Mouse (Mus musculus) lung, postnatal 0 days (tissue): Measurements from ENCODE around the gene Tmem117. TPM values are rescaled to one million over a fixed set of nuclear protein-coding genes. Genes with fewer than 3 reads are reported as not detected.

Experiments
- ATAC-seq: fragments of 200-750 bp; cut with Nextera tagmentation; 2 replicates; pipeline ENCODE4 v1.8.0; 2017; ENCODE audit warnings: moderate library complexity
- DNase-seq: peaks from one replicate; pipeline ENCODE4 v3.0.0-alpha.2; 2016; ENCODE audit warnings: low spot score
- H3K27ac ChIP-seq: fragments of 300-500 bp; sonication (generic); 2 replicates; pipeline ENCODE4 v1.5.1; 2014; ENCODE audit warnings: antibody characterized with exemption, mild to moderate bottlenecking, low read length, mixed read lengths
- H3K27me3 ChIP-seq: fragments of 300-500 bp; sonication (generic); replicated peaks from 2 replicates; pipeline ENCODE4 v1.6.1; 2014; ENCODE audit warnings: low read length, mixed read lengths; ENCODE audit not compliant: insufficient read depth
- H3K36me3 ChIP-seq: fragments of 300-500 bp; sonication (generic); 2 replicates; pipeline ENCODE4 v1.6.1; 2014; ENCODE audit warnings: low read length, mixed read lengths; ENCODE audit not compliant: insufficient read depth
- H3K4me1 ChIP-seq: fragments of 300-500 bp; sonication (generic); 2 replicates; pipeline ENCODE4 v1.6.1; 2014; ENCODE audit warnings: antibody characterized with exemption, low read depth, low read length, mixed read lengths; ENCODE audit not compliant: insufficient read depth
- H3K4me2 ChIP-seq: fragments of 300-500 bp; sonication (generic); replicated peaks from 2 replicates; pipeline ENCODE4 v1.6.1; 2014; ENCODE audit warnings: low read depth, mild to moderate bottlenecking, low read length, moderate library complexity, mixed read lengths
- H3K4me3 ChIP-seq: fragments of 300-500 bp; sonication (generic); 2 replicates; pipeline ENCODE4 v1.5.1; 2014; ENCODE audit warnings: low read depth, low read length
- H3K9ac ChIP-seq: fragments of 300-500 bp; sonication (generic); replicated peaks from 2 replicates; pipeline ENCODE4 v1.6.1; 2014; ENCODE audit warnings: low read depth, mild to moderate bottlenecking
- H3K9me3 ChIP-seq: fragments of 300-500 bp; sonication (generic); 2 replicates; pipeline ENCODE4 v1.6.1; 2016; ENCODE audit warnings: low read length, mixed read lengths
- CTCF ChIP-seq: IDR thresholded peaks from 2 replicates; pipeline ENCODE4 v1.5.1; 2016; ENCODE audit warnings: antibody characterized with exemption, mild to moderate bottlenecking
- EP300 ChIP-seq: IDR thresholded peaks from 2 replicates; pipeline ENCODE4 v1.6.1; 2016; ENCODE audit warnings: antibody characterized with exemption, mild to moderate bottlenecking, control low read depth
- WGBS: fragments of 180-500 bp; shearing (Covaris S2); extraction: QIAGEN DNeasy Blood & Tissue Kit; methylation state at CpG from one replicate; pipeline ENCODE4 v1.1.7; 2014; 5-methylcytosine and 5-hydroxymethylcytosine counted together
- polyA plus RNA-seq: library from polyadenylated mRNA; unstranded; fragments of >200 nt; fragmentation: Nextera tagmentation; extraction: Ambion mirVana; gene quantifications from 2 replicates; pipeline ENCODE4 v1.2.1, GENCODE M21; 2015

The Tmem117 gene
- polyA plus RNA-seq, 1 experiment from 2014 or later, result 3.3 TPM

DNA sequence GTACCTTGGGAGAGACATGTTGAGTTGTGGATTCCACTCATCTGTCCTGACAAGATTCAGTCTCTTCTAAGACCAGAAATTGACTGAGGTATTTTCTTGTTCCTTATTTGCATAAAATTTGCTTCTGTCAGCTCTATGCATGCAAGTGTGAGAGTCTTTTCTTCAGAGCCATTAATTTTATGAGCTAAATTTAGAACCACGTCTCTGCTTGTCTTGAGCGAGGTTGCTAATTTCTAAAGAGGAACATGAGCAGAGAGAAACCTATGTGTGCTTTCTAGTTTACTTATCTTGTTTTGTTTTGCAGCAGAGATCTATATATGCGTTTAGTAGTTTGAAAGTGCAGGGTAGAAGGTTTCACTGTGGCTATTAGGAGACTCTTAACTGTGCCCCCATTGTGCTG, 26.6 kb upstream of the Tmem117 start:
- DNase-seq, result no peak
- no peaks in the 10 kb centered on the region for H3K9me3 ChIP-seq
- no peak overlapping the region for H3K27ac ChIP-seq
- H3K4me1 ChIP-seq, result no peaks in the 10 kb centered on the region
- no peak overlapping the region for H3K9ac ChIP-seq
- no peak overlapping the region for H3K4me2 ChIP-seq
- TF ChIP-seq CTCF (no peak), EP300 (no peak)
- 0 out of 2 replicates have a peak, but pooled peaks cover 4% of the 10 kb centered on the region for H3K27me3 ChIP-seq
- WGBS, result 59% methylated on average over 3 of the region's 3 CpGs
- ATAC-seq, result no peak
- no peak overlapping the region for H3K4me3 ChIP-seq
- no peaks in the 10 kb centered on the region for H3K36me3 ChIP-seq

DNA sequence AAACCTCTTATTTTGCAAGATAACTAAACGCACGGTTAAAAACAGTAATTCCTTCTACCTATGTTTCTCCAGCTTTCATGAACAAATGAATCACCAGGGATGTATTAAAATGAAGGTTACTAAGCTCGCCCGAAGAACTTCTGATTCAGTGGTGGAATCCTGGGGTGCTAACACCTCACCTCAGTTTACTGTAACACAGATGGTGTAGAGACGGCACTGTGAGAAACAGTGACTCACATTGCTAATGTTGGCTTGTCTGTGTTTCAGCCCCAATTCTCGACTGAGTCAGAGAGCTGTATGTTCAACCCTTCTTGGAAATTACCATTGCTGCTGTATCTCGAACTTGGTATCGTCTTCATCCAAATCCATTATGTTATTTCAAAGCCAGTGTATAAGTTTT, 21.3 kb upstream of the Tmem117 start:
- 90% methylated on average over 8 of the region's 8 CpGs for WGBS
- 0 out of 2 replicates have a peak, but pooled peaks cover 4% of the 10 kb centered on the region for H3K27me3 ChIP-seq
- H3K9me3 ChIP-seq, result no peaks in the 10 kb centered on the region
- no peak for ATAC-seq
- TF ChIP-seq EP300 (no peak), CTCF (no peak)
- H3K4me2 ChIP-seq, result no peak overlapping the region
- no peak overlapping the region for H3K27ac ChIP-seq
- no peaks in the 10 kb centered on the region for H3K4me1 ChIP-seq
- H3K9ac ChIP-seq, result no peak overlapping the region
- H3K36me3 ChIP-seq, result no peaks in the 10 kb centered on the region
- no peak for DNase-seq
- H3K4me3 ChIP-seq, result no peak overlapping the region

DNA sequence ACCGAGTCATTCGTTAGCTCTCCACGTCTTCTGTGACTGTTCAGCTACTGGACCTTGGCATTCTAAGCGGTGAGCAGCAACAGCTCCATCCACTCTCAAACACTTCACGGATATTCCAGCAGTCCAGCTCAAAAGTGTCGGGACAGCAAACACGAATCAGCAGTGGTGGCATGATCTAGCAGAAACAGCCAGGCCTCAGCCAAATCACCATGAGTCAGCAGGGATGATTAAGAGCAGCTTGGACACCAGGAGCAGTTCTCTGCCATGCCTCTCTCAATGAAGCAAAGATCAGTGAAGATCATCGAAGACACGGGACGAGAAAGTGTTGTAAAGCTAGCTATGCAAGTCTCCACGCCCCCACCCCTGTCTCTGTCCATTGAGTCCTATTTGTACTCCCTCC, 13.0 kb upstream of the Tmem117 start:
- WGBS, result 81% methylated on average over 11 of the region's 11 CpGs
- DNase-seq, result no peak
- TF ChIP-seq EP300, result no peak
- TF ChIP-seq CTCF, result no peak
- no peaks in the 10 kb centered on the region for H3K27me3 ChIP-seq
- no peak overlapping the region for H3K27ac ChIP-seq
- H3K4me3 ChIP-seq, result no peak overlapping the region
- H3K4me1 ChIP-seq, result no peaks in the 10 kb centered on the region
- H3K9me3 ChIP-seq, result no peaks in the 10 kb centered on the region
- no peaks in the 10 kb centered on the region for H3K36me3 ChIP-seq
- no peak overlapping the region for H3K9ac ChIP-seq
- no peak overlapping the region for H3K4me2 ChIP-seq
- no peak for ATAC-seq

DNA sequence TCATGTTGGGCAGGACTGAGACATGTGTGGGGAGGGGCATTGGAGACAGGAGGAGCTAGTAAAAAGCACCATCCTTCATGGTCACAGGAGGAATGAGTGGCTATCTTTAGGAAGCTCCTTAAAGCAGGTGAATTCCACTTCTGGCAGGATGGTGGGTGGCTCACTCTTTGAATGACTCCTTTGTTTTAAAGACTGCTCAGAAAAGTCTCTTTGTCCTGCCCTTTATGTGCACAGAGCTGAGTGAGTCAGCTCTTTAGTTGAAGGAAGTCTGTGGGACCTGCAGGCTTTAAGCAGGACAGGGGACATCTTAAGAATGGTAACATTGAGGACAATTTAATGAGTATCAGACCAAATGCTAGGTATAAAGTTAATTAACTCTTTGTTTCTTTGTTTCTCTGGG, 8.1 kb upstream of the Tmem117 start:
- Histone ChIP-seq H3K27ac (no peak overlapping the region), H3K4me1 (no peaks in the 10 kb centered on the region), H3K9me3 (no peaks in the 10 kb centered on the region), H3K36me3 (no peaks in the 10 kb centered on the region), H3K27me3 (no peaks in the 10 kb centered on the region), H3K9ac (no peak overlapping the region), H3K4me2 (no peak overlapping the region), H3K4me3 (no peak overlapping the region)
- ATAC-seq (no peak), DNase-seq (no peak)
- TF ChIP-seq CTCF (no peak), EP300 (no peak)

DNA sequence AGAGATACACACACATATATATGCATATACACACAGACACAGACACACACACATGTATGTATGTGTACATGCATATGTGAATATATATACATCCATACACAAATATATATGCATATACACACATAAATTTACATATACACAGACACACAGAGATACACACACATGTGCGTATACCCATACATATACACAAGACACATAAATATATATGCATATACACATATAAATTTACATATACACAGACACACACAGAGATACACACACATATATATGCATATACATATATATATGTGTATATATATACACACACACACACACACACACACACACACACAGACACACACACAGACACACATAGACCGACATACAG, 586 bp upstream of the Tmem117 start:
- peak overlapping the region; percentile 97 for H3K4me2 ChIP-seq
- H3K9ac ChIP-seq, result no peak overlapping the region
- peak overlapping the region; percentile 52; the same call in 1 of the 2 replicates for H3K4me3 ChIP-seq
- 42% methylated on average over 2 of the region's 2 CpGs for WGBS
- no peak overlapping the region for H3K27ac ChIP-seq
- TF ChIP-seq EP300 (no peak), CTCF (no peak)
- DNase-seq (no peak), ATAC-seq (no peak)
- no peaks in the 10 kb centered on the region for H3K27me3 ChIP-seq
- H3K4me1 ChIP-seq, result no peaks in the 10 kb centered on the region
- H3K36me3 ChIP-seq, result no peaks in the 10 kb centered on the region
- no peaks in the 10 kb centered on the region for H3K9me3 ChIP-seq

DNA sequence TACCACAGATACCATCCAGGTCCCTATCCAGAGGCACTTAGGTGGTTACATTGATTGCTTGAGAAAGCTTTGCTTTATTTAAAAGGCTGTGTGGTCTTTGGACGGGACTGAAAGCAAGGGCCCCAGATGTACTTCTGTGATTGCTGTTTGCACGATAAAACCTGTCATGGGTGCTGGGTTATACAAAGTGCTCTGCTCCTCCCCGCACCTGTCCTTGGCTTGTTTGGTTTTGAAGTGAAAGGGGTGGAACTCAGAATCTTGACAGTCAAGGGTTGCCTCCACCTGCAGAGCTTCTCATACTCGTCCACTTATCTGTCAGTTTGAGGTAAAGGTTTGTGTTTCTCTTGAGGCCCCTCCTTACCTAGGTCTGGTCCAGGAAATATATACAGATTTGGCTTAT, 1.5 kb downstream of the Tmem117 start:
- Histone ChIP-seq H3K36me3 (no peaks in the 10 kb centered on the region), H3K9ac (no peak overlapping the region), H3K27ac (no peak overlapping the region), H3K4me1 (no peaks in the 10 kb centered on the region), H3K9me3 (no peaks in the 10 kb centered on the region), H3K4me2 (no peak overlapping the region), H3K27me3 (no peaks in the 10 kb centered on the region), H3K4me3 (no peak overlapping the region)
- ATAC-seq (no peak), DNase-seq (no peak)
- TF ChIP-seq CTCF (no peak), EP300 (no peak)
- 52% methylated on average over 4 of the region's 4 CpGs for WGBS

DNA sequence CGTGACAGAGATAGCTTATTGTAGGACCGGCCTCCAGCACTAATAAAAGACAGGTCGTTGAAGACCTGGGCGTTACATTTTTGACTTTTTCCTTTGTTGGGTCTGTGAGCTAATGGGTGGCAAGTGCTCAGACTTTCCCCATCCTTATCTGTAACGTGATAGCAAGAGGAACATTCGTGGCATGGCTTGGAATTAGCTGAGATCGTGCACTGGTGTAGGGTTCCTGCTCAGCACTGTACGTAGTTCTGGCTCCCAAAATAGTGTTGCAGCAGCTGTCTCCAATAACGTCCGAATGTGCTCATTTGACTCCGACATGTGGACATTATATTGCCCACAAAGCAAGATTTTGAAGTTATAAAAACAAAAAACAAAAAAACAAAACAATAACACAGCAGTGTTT, 5.5 kb downstream of the Tmem117 start:
- no peak for TF ChIP-seq CTCF
- no peak for TF ChIP-seq EP300
- ATAC-seq (no peak), DNase-seq (no peak)
- Histone ChIP-seq H3K4me2 (no peak overlapping the region), H3K36me3 (no peaks in the 10 kb centered on the region), H3K27ac (no peak overlapping the region), H3K4me1 (no peaks in the 10 kb centered on the region), H3K9me3 (no peaks in the 10 kb centered on the region), H3K27me3 (no peaks in the 10 kb centered on the region), H3K9ac (no peak overlapping the region), H3K4me3 (no peak overlapping the region)
- 64% methylated on average over 11 of the region's 11 CpGs for WGBS
